Mouse (Mus musculus) heart, adult 2 months (tissue): ENCODE results near the gene Filip1l.

Experiments used
- CTCF ChIP-seq: fragments of 200-600 bp; IDR thresholded peaks from 2 replicates; pipeline ENCODE4 v1.8.1; 2022; ENCODE audit warnings: antibody characterized with exemption, mild to moderate bottlenecking, moderate library complexity
- POLR2A ChIP-seq: fragments of 200-500 bp; IDR thresholded peaks from 2 replicates; pipeline ENCODE4 v1.6.1; 2011; ENCODE audit warnings: mild to moderate bottlenecking, low read depth, low read length, control low read depth; ENCODE audit not compliant: insufficient read depth

DNA sequence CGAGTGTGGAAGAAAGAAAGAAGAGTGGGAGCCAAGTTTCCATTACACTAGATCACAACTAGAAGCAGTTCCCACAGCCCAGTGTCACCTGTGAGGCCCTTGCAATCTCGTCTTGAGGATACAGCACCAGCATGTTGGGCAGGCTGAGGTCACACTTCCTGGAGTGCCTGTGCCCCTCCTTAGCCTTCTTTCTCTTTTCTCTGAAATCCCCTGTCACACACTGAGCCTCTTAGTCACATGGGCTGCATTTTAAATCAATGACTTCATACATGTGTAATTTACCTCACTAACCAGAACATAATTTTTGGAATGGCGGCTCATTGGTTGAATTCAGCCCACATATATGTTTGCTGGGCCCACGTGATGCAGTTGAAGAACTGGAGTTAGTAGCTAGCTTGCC lies 50.0 kb downstream of the Filip1l start:
- TF ChIP-seq POLR2A (no peak), CTCF (no peak)
